Mouse (Mus musculus): ENCODE measurements around the gene Galnt4.

DNA sequence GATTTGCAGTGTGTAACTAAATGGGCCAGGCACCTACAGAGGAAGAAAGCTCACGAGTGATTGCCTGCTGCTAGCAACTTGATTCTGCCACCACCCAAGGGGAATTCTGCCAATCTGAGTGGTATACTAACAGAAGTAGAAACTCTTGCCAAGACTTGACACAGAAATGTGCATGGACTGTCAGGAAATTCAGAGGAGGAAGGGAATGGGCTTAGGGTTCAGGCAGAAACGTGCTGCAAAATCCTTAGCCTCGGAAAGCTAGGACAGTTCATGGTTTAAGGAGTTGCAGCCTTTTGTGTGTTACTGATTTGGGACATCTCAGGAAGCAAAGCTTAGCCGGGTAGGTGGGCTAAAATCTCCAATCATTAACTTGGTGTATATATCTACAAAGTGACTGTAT lies 18.3 kb downstream of the Galnt4 start, which contains the start of gene Phxr2:
- TF ChIP-seq CTCF (conservative IDR thresholded peaks at IDR 0.05; ENCODE audit: low read length) (no peak), NANOG (IDR thresholded peaks at IDR 0.05; ENCODE audit: borderline replicate concordance, low read length) (no peak)
